Mouse (Mus musculus) hematopoietic stem cell, adult 5-6 weeks (primary cell): Measurements from ENCODE around the gene Gamt. TPM values are rescaled to one million over a fixed set of nuclear protein-coding genes. Genes with fewer than 3 reads are reported as not detected.

Experiments
- ATAC-seq, 2 experiments: fragments of 125-278 bp in 1 of 2; replicated peaks in 1 of 2; 2 replicates each; pipeline ENCODE4 v1.8.0; 2016 to 2017; ENCODE audit warnings: inconsistent platforms in 2 of 2, mild to moderate bottlenecking in 2 of 2, moderate number of reproducible peaks in 2 of 2, low read depth in 1 of 2, moderate TSS enrichment in 1 of 2; ENCODE audit not compliant: low FRiP score in 2 of 2, poor library complexity in 2 of 2, severe bottlenecking in 2 of 2, insufficient read depth in 1 of 2, low TSS enrichment in 1 of 2
- total RNA-seq: library from RNA; stranded (forward); fragments of 172-1452, 232-1000 nt; gene quantifications from 2 replicates; pipeline ENCODE4 v1.2.3, GENCODE M21; 2017

Gamt gene
- total RNA-seq, 1 experiment from 2014 or later = 1.8 TPM

DNA sequence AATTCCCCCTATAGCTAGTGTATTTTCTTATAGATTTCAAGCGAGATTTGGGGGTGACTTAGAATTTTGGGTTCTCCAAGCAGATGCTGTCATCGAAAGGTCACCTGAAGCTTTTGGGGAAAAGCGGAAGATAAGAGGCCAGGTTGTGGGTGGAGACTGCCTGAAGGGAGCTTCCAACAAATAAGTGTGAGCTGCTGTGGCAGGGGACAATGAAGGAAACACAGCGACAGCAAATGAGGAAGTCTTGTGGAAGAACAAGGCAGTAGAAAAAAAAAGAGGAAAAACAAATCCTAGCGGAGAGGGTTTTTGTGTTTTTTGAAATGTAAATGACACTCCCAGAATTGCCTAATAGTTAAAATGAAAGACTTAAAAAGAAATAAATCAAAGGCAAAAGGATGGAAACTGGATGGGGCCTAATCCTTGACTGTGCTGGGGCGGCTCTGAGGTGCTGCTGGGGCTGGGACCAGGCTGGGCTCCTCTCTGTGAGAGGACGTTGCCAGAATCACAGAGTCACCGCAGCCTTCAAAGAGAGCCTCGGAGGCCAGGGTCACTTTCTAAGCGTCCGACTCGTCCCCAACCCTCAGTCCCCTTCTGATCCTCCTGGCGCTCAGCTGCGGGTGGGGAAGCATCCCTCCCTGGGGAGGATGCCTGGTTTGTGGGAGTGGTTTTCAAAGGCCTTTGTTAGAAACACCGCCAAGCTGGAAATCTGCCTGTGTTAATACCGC lies 45.6 kb downstream of the Gamt start:
- ATAC-seq = no peak

DNA sequence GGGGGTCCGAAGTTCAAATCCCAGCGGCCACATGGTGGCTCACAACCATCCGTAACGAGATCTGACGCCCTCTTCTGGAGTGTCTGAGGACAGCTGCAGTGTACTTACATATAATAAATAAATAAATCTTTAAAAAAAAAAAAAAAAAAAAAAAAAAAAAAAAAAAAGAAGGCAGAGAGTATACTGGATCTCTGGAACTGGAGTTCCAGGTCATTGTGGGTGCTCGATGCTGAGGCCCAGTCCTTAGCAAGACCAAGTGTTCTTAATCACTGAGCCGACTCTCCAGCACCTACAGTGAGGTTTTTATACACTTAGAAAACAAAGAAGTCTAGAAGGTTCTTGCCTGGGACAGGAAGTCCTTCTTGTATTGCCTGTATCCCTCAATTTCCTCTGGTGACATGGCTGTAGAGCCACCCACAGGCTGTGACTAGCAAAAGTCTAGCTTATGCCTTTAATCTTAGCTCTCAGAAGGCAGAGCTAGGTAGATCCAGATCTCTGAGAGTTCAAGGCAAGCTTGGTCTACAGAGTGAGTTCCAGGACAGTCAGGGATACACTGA lies 49.2 kb downstream of the Gamt start:
- peak; percentile 45 to 53; a peak in 3 of 4 replicates for ATAC-seq

GRCm38 (mm10) chr10:80208841-80209371 lies 51.9 kb downstream of the Gamt start:
- ATAC-seq = no peak

- ATAC-seq = no peak
Measured at GRCm38 (mm10) chr10:80208248-80208647, 52.6 kb downstream of the Gamt start.

Other genes starting within 250 kb of the Gamt start
- 80.9 and 114 TPM in 2 replicates for gene Arhgap45, start 244.4 kb downstream of the Gamt start, total RNA-seq
- gene Polr2e, start 221.2 kb downstream of the Gamt start, total RNA-seq = 85.5 and 101 TPM in 2 replicates
- 306 and 388 TPM in 2 replicates for gene Gpx4, start 213.8 kb downstream of the Gamt start, total RNA-seq
- 26.4 and 32.1 TPM in 2 replicates for gene Sbno2, start 155.4 kb downstream of the Gamt start, total RNA-seq
- gene Stk11, start 145.2 kb downstream of the Gamt start, total RNA-seq = 106 and 153 TPM in 2 replicates
- 27.9 and 29.8 TPM in 2 replicates for gene Atp5d, start 122.4 kb downstream of the Gamt start, total RNA-seq
- 2.2 and 2.4 TPM in 2 replicates for gene Cbarp, start 120.2 kb downstream of the Gamt start, total RNA-seq
- 19.4 and 20.2 TPM in 2 replicates for gene Midn, start 112.7 kb downstream of the Gamt start, total RNA-seq
- 93.6 and 143 TPM in 2 replicates for gene Cirbp, start 95.0 kb downstream of the Gamt start, total RNA-seq
- 9.1 and 26.2 TPM in 2 replicates for gene 1600002K03Rik, start 88.1 kb downstream of the Gamt start, total RNA-seq
- not detected in 2 replicates for gene Efna2, start 81.5 kb downstream of the Gamt start, total RNA-seq
- 43.0 and 47.5 TPM in 2 replicates for gene Mum1, start 34.6 kb downstream of the Gamt start, total RNA-seq
- 79.6 and 101 TPM in 2 replicates for gene Ndufs7, start 11.9 kb downstream of the Gamt start, total RNA-seq
- gene Dazap1, start 474 bp upstream of the Gamt start, total RNA-seq = 150 and 329 TPM in 2 replicates
- gene Rps15, start 31.4 kb upstream of the Gamt start, total RNA-seq = 2,831 and 3,208 TPM in 2 replicates
- gene Apc2, start 35.0 kb upstream of the Gamt start, total RNA-seq = 0.30 and 0.75 TPM in 2 replicates
- gene 2310011J03Rik, start 59.5 kb upstream of the Gamt start, total RNA-seq = 8.5 and 17.6 TPM in 2 replicates
- gene Pcsk4, start 68.5 kb upstream of the Gamt start, total RNA-seq = 2.9 and 3.1 TPM in 2 replicates
- gene Reep6, start 68.9 kb upstream of the Gamt start, total RNA-seq = 2.1 and 2.9 TPM in 2 replicates
- gene Adamtsl5, start 87.4 kb upstream of the Gamt start, total RNA-seq = 0.25 and 0.40 TPM in 2 replicates
- not detected in 2 replicates for gene Plk5, start 95.4 kb upstream of the Gamt start, total RNA-seq
- gene Mex3d, start 126.6 kb upstream of the Gamt start, total RNA-seq = 8.8 and 9.9 TPM in 2 replicates
- 40.6 and 89.6 TPM in 2 replicates for gene Mbd3, start 138.5 kb upstream of the Gamt start, total RNA-seq
- gene Uqcr11, start 145.8 kb upstream of the Gamt start, total RNA-seq = 94.4 and 127 TPM in 2 replicates
- gene Tcf3, start 172.6 kb upstream of the Gamt start, total RNA-seq = 52.6 and 54.4 TPM in 2 replicates
- gene Onecut3, start 233.8 kb upstream of the Gamt start, total RNA-seq = not detected in 2 replicates